Mouse (Mus musculus) kidney, adult 2 months (tissue): ENCODE measurements at regions not wholly inside any gene's neighbourhood (a gene's known extent, or its start where the extent isn't known, plus 50 kb on each side); places are given as distances from the start of the nearest gene placed in this dataset.

ENCODE experiments used
- CTCF ChIP-seq: fragments of 200-500 bp; conservative IDR thresholded peaks from 2 replicates; pipeline ENCODE4 v1.5.1; 2011; ENCODE audit warnings: low read depth, mild to moderate bottlenecking, control low read depth, low read length, moderate library complexity, mixed read lengths; ENCODE audit not compliant: insufficient read depth, insufficient read length
- POLR2A ChIP-seq: fragments of 200-500 bp; IDR thresholded peaks from one replicate; pipeline ENCODE4 v1.6.1; 2011; ENCODE audit warnings: low read depth, low read length, control low read depth

GRCm38 (mm10) chr13:75647513-75647912, 59.0 kb upstream of the Ell2 start:
- TF ChIP-seq POLR2A: no peak
- no peak for TF ChIP-seq CTCF
